23 mouse cellular contexts compared by ENCODE assay signal in the genomic region with DNA sequence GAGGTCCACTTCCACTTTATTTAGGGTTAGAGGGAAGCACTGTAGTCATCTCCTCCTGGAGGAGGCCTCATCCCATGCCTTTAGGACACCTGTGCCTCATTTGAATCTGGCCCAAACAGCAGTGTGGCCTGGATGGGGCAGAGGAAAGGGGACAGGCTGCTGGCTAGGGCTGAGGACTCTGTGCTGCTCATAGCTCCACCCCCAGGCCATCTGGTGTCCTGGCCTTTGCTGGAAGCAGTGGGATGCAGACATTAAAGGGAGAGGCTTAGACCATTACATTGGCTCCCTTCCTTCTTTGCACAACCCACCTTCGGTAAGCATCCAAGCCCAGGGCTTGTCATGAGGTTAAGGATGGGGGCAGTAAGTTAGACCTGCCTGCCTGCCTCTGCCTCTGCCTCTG. TPM values are rescaled to one million over a fixed set of nuclear protein-coding genes. Genes with fewer than 3 reads are reported as not detected.
DNase-seq lines count a peak whose midpoint lies in the region; ATAC-seq and TF ChIP-seq lines count a peak whose summit lies in the region.
"Had no signal": no experiment of that assay in that cellular context is flagged by ENCODE, and none has a peak within 500 bp of the region (broad histone marks: within the 10 kb centered on the region; RNA-seq: fewer than 3 reads in every experiment).

No protein-coding gene starts in this region.

- TF ChIP-seq CTCF in hindbrain, postnatal 0 days (IDR thresholded peaks at IDR 0.05; ENCODE audit: low read depth): no peak

- no peaks in the 10 kb centered on the region for H3K27me3 ChIP-seq in hindbrain, postnatal 0 days (ENCODE audit: insufficient read depth, low read length)
- H3K27me3 ChIP-seq in hindbrain, embryonic 11.5 days (ENCODE audit: control insufficient read depth, insufficient read depth, low read length): no peaks in the 10 kb centered on the region
- 0 out of 2 replicates have a peak, but pooled peaks cover 3% of the 10 kb centered on the region for H3K27me3 ChIP-seq in forebrain, embryonic 12.5 days
- H3K27me3 ChIP-seq: forebrain, embryonic 15.5 days; stomach, embryonic 15.5 days had no signal

- no peaks in the 10 kb centered on the region for H3K9me3 ChIP-seq in hindbrain, postnatal 0 days (ENCODE audit: low read length)
- H3K9me3 ChIP-seq in hindbrain, embryonic 11.5 days (ENCODE audit: control insufficient read depth, low read length): no peaks in the 10 kb centered on the region
- H3K9me3 ChIP-seq in forebrain, embryonic 12.5 days: no peaks in the 10 kb centered on the region
- H3K9me3 ChIP-seq: embryonic facial prominence, embryonic 10.5 days; forebrain, embryonic 15.5 days; heart, embryonic 15.5 days; midbrain, embryonic 12.5 days; stomach, embryonic 15.5 days had no signal

- peak; percentile 61; the same call in 1 of the 2 replicates for ATAC-seq in hindbrain, postnatal 0 days
- ATAC-seq in hindbrain, embryonic 11.5 days (ENCODE audit: low FRiP score): no peak
- no peak for ATAC-seq in forebrain, embryonic 12.5 days (ENCODE audit: low FRiP score)
- ATAC-seq: forebrain, embryonic 15.5 days had no signal

- H3K4me2 ChIP-seq in hindbrain, postnatal 0 days (ENCODE audit: low read depth, low read length): no peak overlapping the region
- H3K4me2 ChIP-seq in hindbrain, embryonic 11.5 days (replicated peaks; ENCODE audit: low read depth, low read length): no peak overlapping the region
- H3K4me2 ChIP-seq in forebrain, embryonic 12.5 days: no peak overlapping the region
- H3K4me2 ChIP-seq: forebrain, embryonic 15.5 days; heart, embryonic 15.5 days; midbrain, embryonic 12.5 days; stomach, embryonic 15.5 days had no signal

- no peaks in the 10 kb centered on the region for H3K4me1 ChIP-seq in hindbrain, postnatal 0 days (ENCODE audit: insufficient read depth, low read length)
- H3K4me1 ChIP-seq in hindbrain, embryonic 11.5 days (replicated peaks; ENCODE audit: control insufficient read depth, insufficient read depth, low read length): no peaks in the 10 kb centered on the region
- H3K4me1 ChIP-seq in forebrain, embryonic 12.5 days: no peaks in the 10 kb centered on the region
- H3K4me1 ChIP-seq: forebrain, embryonic 15.5 days; midbrain, embryonic 12.5 days had no signal

- H3K9ac ChIP-seq in hindbrain, postnatal 0 days (replicated peaks; ENCODE audit: low read length): no peak overlapping the region
- H3K9ac ChIP-seq in hindbrain, embryonic 11.5 days (ENCODE audit: low read depth, low read length): no peak overlapping the region
- no peak overlapping the region for H3K9ac ChIP-seq in forebrain, embryonic 12.5 days
- H3K9ac ChIP-seq: forebrain, embryonic 15.5 days; heart, embryonic 15.5 days; liver, embryonic 14.5 days; midbrain, embryonic 12.5 days; stomach, embryonic 15.5 days had no signal

- H3K4me3 ChIP-seq in hindbrain, postnatal 0 days (ENCODE audit: low read length): no peak overlapping the region
- no peak overlapping the region for H3K4me3 ChIP-seq in hindbrain, embryonic 11.5 days (ENCODE audit: low read depth, low read length)
- no peak overlapping the region for H3K4me3 ChIP-seq in forebrain, embryonic 12.5 days (replicated peaks)
- H3K4me3 ChIP-seq: embryonic facial prominence, embryonic 10.5 days; forebrain, embryonic 15.5 days; heart, embryonic 15.5 days; midbrain, embryonic 12.5 days; myocyte; stomach, embryonic 15.5 days had no signal

- DNase-seq in hindbrain, postnatal 0 days (ENCODE audit: low spot score): peak; percentile 33
- no peak for DNase-seq in hindbrain, embryonic 11.5 days (ENCODE audit: low spot score)
- peak; percentile 16 for DNase-seq in retina, embryonic 14.5 days (ENCODE audit: low spot score)
- DNase-seq in retina, postnatal 1 day: no peak
- peak; percentile 95 for DNase-seq in cerebellum, adult 9-11 months
- no peak for DNase-seq in lung, adult 18-20 months
- DNase-seq in gastrocnemius, postnatal 36 days: no peak
- DNase-seq: adrenal gland, adult 2 months; gastrocnemius, postnatal 25 days; heart, postnatal 4 days; kidney, adult 9 months; kidney, postnatal 36 days; thymus, adult 2 months had no signal

- no peak overlapping the region for H3K27ac ChIP-seq in hindbrain, postnatal 0 days
- no peak overlapping the region for H3K27ac ChIP-seq in hindbrain, embryonic 11.5 days (ENCODE audit: low read depth, low read length)
- H3K27ac ChIP-seq in forebrain, embryonic 12.5 days: no peak overlapping the region
- H3K27ac ChIP-seq: embryonic facial prominence, embryonic 10.5 days; forebrain, embryonic 15.5 days; heart, embryonic 15.5 days; liver, embryonic 14.5 days; midbrain, embryonic 12.5 days; stomach, embryonic 15.5 days had no signal

- WGBS in hindbrain, postnatal 0 days: 62% methylated on average over 1 of the region's 1 CpGs
- 80% methylated on average over 1 of the region's 1 CpGs for WGBS in hindbrain, embryonic 11.5 days
- WGBS in forebrain, embryonic 12.5 days: 70% methylated on average over 1 of the region's 1 CpGs

- H3K36me3 ChIP-seq in hindbrain, postnatal 0 days (ENCODE audit: insufficient read depth, low read length): peaks cover 9% of the 10 kb centered on the region; the same call in 1 of the 2 replicates
- no peaks in the 10 kb centered on the region for H3K36me3 ChIP-seq in hindbrain, embryonic 11.5 days (ENCODE audit: control insufficient read depth, insufficient read depth, low read length)
- no peaks in the 10 kb centered on the region; the same call in 1 of the 2 replicates for H3K36me3 ChIP-seq in forebrain, embryonic 12.5 days (replicated peaks)
- H3K36me3 ChIP-seq: embryonic facial prominence, embryonic 10.5 days; heart, embryonic 15.5 days; stomach, embryonic 15.5 days had no signal

- intact Hi-C loops in gastrocnemius, postnatal 36 days (cut with DNase I): no loop called here

RNA-seq across cellular contexts. Expression of a gene that starts 39.1 kb away (rescaled TPM):
- 47.8 and 53.3 TPM in 2 replicates for total RNA-seq in hindbrain, postnatal 0 days (2014; rRNA removed)
- polyA plus RNA-seq in hindbrain, postnatal 0 days (2015; fragmentation: Nextera tagmentation; extraction: Ambion mirVana): 39.6 and 40.4 TPM in 2 replicates
- polyA plus RNA-seq in hindbrain, embryonic 11.5 days (2014; fragmentation: Nextera tagmentation; extraction: Ambion mirVana): 54.3 and 55.3 TPM in 2 replicates
- total RNA-seq in gastrocnemius, postnatal 36 days (2021): 10 to 100 TPM; 26.0 to 31.0 TPM
- polyA plus RNA-seq in forebrain, embryonic 12.5 days (2016; fragmentation: Nextera tagmentation; extraction: Ambion mirVana): 51.1 and 56.0 TPM in 2 replicates

RNA-seq across cellular contexts. Expression of a gene that starts 50.3 kb away (rescaled TPM):
- total RNA-seq in hindbrain, postnatal 0 days (2014; rRNA removed): 59.0 and 60.4 TPM in 2 replicates
- 41.8 and 43.8 TPM in 2 replicates for polyA plus RNA-seq in hindbrain, postnatal 0 days (2015; fragmentation: Nextera tagmentation; extraction: Ambion mirVana)
- 24.3 and 26.5 TPM in 2 replicates for polyA plus RNA-seq in hindbrain, embryonic 11.5 days (2014; fragmentation: Nextera tagmentation; extraction: Ambion mirVana)
- total RNA-seq in gastrocnemius, postnatal 36 days (2021): 100 to 1,000 TPM; 141 to 153 TPM
- polyA plus RNA-seq in forebrain, embryonic 12.5 days (2016; fragmentation: Nextera tagmentation; extraction: Ambion mirVana): 36.9 and 41.2 TPM in 2 replicates

RNA-seq across cellular contexts. Expression of a gene that starts 53.2 kb away (rescaled TPM):
- 0.29 TPM in 1 of 2 replicates, not detected in the other for total RNA-seq in hindbrain, postnatal 0 days (2014; rRNA removed)
- not detected in 2 replicates for polyA plus RNA-seq in hindbrain, postnatal 0 days (2015; fragmentation: Nextera tagmentation; extraction: Ambion mirVana)
- polyA plus RNA-seq in hindbrain, embryonic 11.5 days (2014; fragmentation: Nextera tagmentation; extraction: Ambion mirVana): 0.25 TPM in 2 replicates
- total RNA-seq in gastrocnemius, postnatal 36 days (2021): not detected
- polyA plus RNA-seq in forebrain, embryonic 12.5 days (2016; fragmentation: Nextera tagmentation; extraction: Ambion mirVana): 0.27 and 0.41 TPM in 2 replicates
- total RNA-seq: gastrocnemius, postnatal 25 days; heart, postnatal 4 days; layer of hippocampus, postnatal 10 days; left cerebral cortex, postnatal 10 days had no signal
- polyA plus RNA-seq: forebrain, embryonic 15.5 days; heart, embryonic 15.5 days had no signal

RNA-seq across cellular contexts. Expression of a gene that starts 56.7 kb away (rescaled TPM):
- total RNA-seq in hindbrain, postnatal 0 days (2014; rRNA removed): 53.9 and 60.7 TPM in 2 replicates
- 6.5 and 7.4 TPM in 2 replicates for polyA plus RNA-seq in hindbrain, postnatal 0 days (2015; fragmentation: Nextera tagmentation; extraction: Ambion mirVana)
- polyA plus RNA-seq in hindbrain, embryonic 11.5 days (2014; fragmentation: Nextera tagmentation; extraction: Ambion mirVana): 3.9 and 4.4 TPM in 2 replicates
- total RNA-seq in gastrocnemius, postnatal 36 days (2021): under 1 TPM; 0.05 TPM
- polyA plus RNA-seq in forebrain, embryonic 12.5 days (2016; fragmentation: Nextera tagmentation; extraction: Ambion mirVana): 3.6 and 3.9 TPM in 2 replicates

Comparison
In these comparisons a context has a peak if more than half of its experiments do, and no peak if none do; other contexts are left out.
1. DNase-seq: peak in hindbrain, postnatal 0 days (single experiment), retina, embryonic 14.5 days (single experiment) and cerebellum, adult 9-11 months (single experiment); none in hindbrain, embryonic 11.5 days (single experiment), retina, postnatal 1 day (single experiment), lung, adult 18-20 months (0 of 2) and gastrocnemius, postnatal 36 days (0 of 2).